Mouse (Mus musculus) induced T-regulatory cell, adult 2 months (primary cell): ENCODE measurements around the gene Armc9.
A peak's percentile ranks its signal among the peaks of the same experiment; 100 is the strongest.

Experiments
- DNase-seq: peaks from one replicate; pipeline ENCODE4 v3.0.0-alpha.2; 2012; ENCODE audit warnings: low read depth

The Armc9 gene

GRCm38 (mm10) chr1:86225195-86225594, 70.6 kb downstream of the Armc9 start:
- no peak for DNase-seq

- DNase-seq, result peak; percentile 79
Measured at GRCm38 (mm10) chr1:86228653-86229052, 74.1 kb downstream of the Armc9 start.

- peak; percentile 35 for DNase-seq
Measured at GRCm38 (mm10) chr1:86229184-86229829, 74.7 kb downstream of the Armc9 start.

GRCm38 (mm10) chr1:86232631-86233030, 78.1 kb downstream of the Armc9 start:
- DNase-seq, result no peak

GRCm38 (mm10) chr1:86233808-86234207, 79.2 kb downstream of the Armc9 start:
- no peak for DNase-seq

GRCm38 (mm10) chr1:86235118-86235517, 80.5 kb downstream of the Armc9 start:
- peak; percentile 38 for DNase-seq

- no peak for DNase-seq
Measured at GRCm38 (mm10) chr1:86236442-86236841, 81.9 kb downstream of the Armc9 start.

- no peak for DNase-seq
Measured at GRCm38 (mm10) chr1:86239010-86239409, 84.4 kb downstream of the Armc9 start.

GRCm38 (mm10) chr1:86239871-86240270, 85.3 kb downstream of the Armc9 start:
- DNase-seq, result no peak

GRCm38 (mm10) chr1:86240959-86241358, 86.4 kb downstream of the Armc9 start:
- DNase-seq, result no peak

GRCm38 (mm10) chr1:86243490-86243889, 88.9 kb downstream of the Armc9 start:
- DNase-seq, result no peak

- no peak for DNase-seq
Measured at GRCm38 (mm10) chr1:86245301-86246085, 90.9 kb downstream of the Armc9 start.

- no peak for DNase-seq
Measured at GRCm38 (mm10) chr1:86253410-86253809, 98.8 kb downstream of the Armc9 start.

- DNase-seq, result no peak
Measured at GRCm38 (mm10) chr1:86256311-86256710, 101.7 kb downstream of the Armc9 start.

- DNase-seq, result no peak
Measured at GRCm38 (mm10) chr1:86257228-86257627, 102.6 kb downstream of the Armc9 start.

- DNase-seq, result no peak
Measured at GRCm38 (mm10) chr1:86258171-86258824, 103.7 kb downstream of the Armc9 start.

- no peak for DNase-seq
Measured at GRCm38 (mm10) chr1:86263564-86264339, 109.2 kb downstream of the Armc9 start.

- peak; percentile 50 for DNase-seq
Measured at GRCm38 (mm10) chr1:86265060-86265459, 110.5 kb downstream of the Armc9 start.

GRCm38 (mm10) chr1:86268492-86269189, 114.1 kb downstream of the Armc9 start:
- DNase-seq, result no peak

- DNase-seq, result no peak
Measured at GRCm38 (mm10) chr1:86269190-86269508, 114.6 kb downstream of the Armc9 start.

- DNase-seq, result no peak
Measured at GRCm38 (mm10) chr1:86271707-86272106, 117.1 kb downstream of the Armc9 start.

- DNase-seq, result no peak
Measured at GRCm38 (mm10) chr1:86277055-86277454, 122.5 kb downstream of the Armc9 start.
